Mouse (Mus musculus) small intestine, adult 2 months (tissue): ENCODE measurements at regions not wholly inside any gene's neighbourhood (a gene's known extent, or its start where the extent isn't known, plus 50 kb on each side); places are given as distances from the start of the nearest gene placed in this dataset.

Experiments used
- H3K27ac ChIP-seq: fragments of 200-500 bp; 2 replicates; pipeline ENCODE4 v1.5.1; 2012; ENCODE audit warnings: low read depth, low read length, control low read depth, inconsistent platforms; ENCODE audit not compliant: insufficient read depth
- H3K27me3 ChIP-seq: fragments of 200-500 bp; 2 replicates; pipeline ENCODE4 v1.6.1; 2012; ENCODE audit warnings: mild to moderate bottlenecking, moderate library complexity, low read length, inconsistent platforms; ENCODE audit not compliant: control insufficient read depth, insufficient read depth
- H3K36me3 ChIP-seq: fragments of 200-500 bp; 2 replicates; pipeline ENCODE4 v1.6.1; 2012; ENCODE audit warnings: mild to moderate bottlenecking, low read length, control low read depth, inconsistent platforms; ENCODE audit not compliant: control insufficient read depth, insufficient read depth
- H3K4me1 ChIP-seq: fragments of 200-500 bp; 2 replicates; pipeline ENCODE4 v1.6.1; 2012; ENCODE audit warnings: low read length, inconsistent platforms, mixed read lengths; ENCODE audit not compliant: control insufficient read depth, insufficient read depth, insufficient read length
- H3K4me3 ChIP-seq: fragments of 200-500 bp; 2 replicates; pipeline ENCODE4 v1.5.1; 2012; ENCODE audit warnings: low read depth, mild to moderate bottlenecking, control low read depth, inconsistent platforms, low read length, moderate library complexity
- CTCF ChIP-seq: fragments of 200-500 bp; IDR thresholded peaks from 2 replicates; pipeline ENCODE4 v1.5.1; 2012; ENCODE audit warnings: low read depth, mild to moderate bottlenecking, control low read depth, inconsistent platforms, low read length, moderate library complexity, mixed read lengths; ENCODE audit not compliant: insufficient replicate concordance, insufficient read length; ENCODE audit errors: extremely low read depth
- POLR2A ChIP-seq: fragments of 200-500 bp; IDR thresholded peaks from 2 replicates; pipeline ENCODE4 v1.6.1; 2012; ENCODE audit warnings: low read depth, mild to moderate bottlenecking, control low read depth, inconsistent platforms, low read length, moderate library complexity
- WGBS: fragments of 180-500 bp; shearing (Covaris S2); methylation state at CpG from one replicate; pipeline ENCODE4 v1.1.7; 2018; 5-methylcytosine and 5-hydroxymethylcytosine counted together

GRCm38 (mm10) chr10:111077632-111078031, 67.7 kb upstream of the Zdhhc17 start:
- Histone ChIP-seq H3K27ac (no peak overlapping the region), H3K27me3 (no peaks in the 10 kb centered on the region), H3K4me1 (peaks cover 7% of the 10 kb centered on the region; the same call in 1 of the 2 replicates), H3K4me3 (no peak overlapping the region), H3K36me3 (no peaks in the 10 kb centered on the region)
- TF ChIP-seq POLR2A = no peak
- no peak for TF ChIP-seq CTCF
- WGBS = 89% methylated on average over 4 of the region's 4 CpGs

- no peak overlapping the region for H3K4me3 ChIP-seq
- peaks cover 7% of the 10 kb centered on the region; the same call in 1 of the 2 replicates for H3K4me1 ChIP-seq
- H3K27me3 ChIP-seq = no peaks in the 10 kb centered on the region
- 23% methylated on average over 5 of the region's 5 CpGs for WGBS
- TF ChIP-seq CTCF (no peak), POLR2A (no peak)
- H3K36me3 ChIP-seq = no peaks in the 10 kb centered on the region
- H3K27ac ChIP-seq = peak overlapping the region; percentile 66
Measured at GRCm38 (mm10) chr10:111073851-111074430, 64.0 kb upstream of the Zdhhc17 start.

GRCm38 (mm10) chr10:111073262-111073661, 63.3 kb upstream of the Zdhhc17 start:
- no peak overlapping the region for H3K4me3 ChIP-seq
- H3K27ac ChIP-seq = peak overlapping the region; percentile 53; the same call in 1 of the 2 replicates
- no peak for TF ChIP-seq CTCF
- no peak for TF ChIP-seq POLR2A
- WGBS = 26% methylated on average over 14 of the region's 14 CpGs
- no peaks in the 10 kb centered on the region for H3K27me3 ChIP-seq
- H3K36me3 ChIP-seq = no peaks in the 10 kb centered on the region
- peaks cover 7% of the 10 kb centered on the region; the same call in 1 of the 2 replicates for H3K4me1 ChIP-seq

GRCm38 (mm10) chr10:111072554-111072909, 62.6 kb upstream of the Zdhhc17 start:
- Histone ChIP-seq H3K36me3 (no peaks in the 10 kb centered on the region), H3K4me1 (peaks cover 9% of the 10 kb centered on the region; the same call in 1 of the 2 replicates), H3K27me3 (no peaks in the 10 kb centered on the region), H3K4me3 (no peak overlapping the region), H3K27ac (no peak overlapping the region)
- 78% methylated on average over 2 of the region's 2 CpGs for WGBS
- TF ChIP-seq CTCF (no peak), POLR2A (no peak)

- Histone ChIP-seq H3K4me1 (peaks cover 9% of the 10 kb centered on the region; the same call in 1 of the 2 replicates), H3K4me3 (no peak overlapping the region), H3K27me3 (no peaks in the 10 kb centered on the region), H3K27ac (no peak overlapping the region), H3K36me3 (no peaks in the 10 kb centered on the region)
- WGBS = 54% methylated on average over 11 of the region's 11 CpGs
- TF ChIP-seq POLR2A (no peak), CTCF (no peak)
Measured at GRCm38 (mm10) chr10:111071805-111072553, 62.0 kb upstream of the Zdhhc17 start.

GRCm38 (mm10) chr10:111066146-111066545, 56.2 kb upstream of the Zdhhc17 start:
- TF ChIP-seq CTCF (no peak), POLR2A (no peak)
- no peak overlapping the region for H3K4me3 ChIP-seq
- H3K27ac ChIP-seq = no peak overlapping the region
- no peaks in the 10 kb centered on the region for H3K36me3 ChIP-seq
- H3K4me1 ChIP-seq = peaks cover 2% of the 10 kb centered on the region; the same call in 1 of the 2 replicates
- H3K27me3 ChIP-seq = no peaks in the 10 kb centered on the region
- 86% methylated on average over 11 of the region's 11 CpGs for WGBS

- no peaks in the 10 kb centered on the region for H3K27me3 ChIP-seq
- H3K4me1 ChIP-seq = no peaks in the 10 kb centered on the region; the same call in 1 of the 2 replicates
- 76% methylated on average over 8 of the region's 8 CpGs for WGBS
- no peaks in the 10 kb centered on the region for H3K36me3 ChIP-seq
- no peak overlapping the region for H3K4me3 ChIP-seq
- no peak for TF ChIP-seq POLR2A
- TF ChIP-seq CTCF = no peak
- H3K27ac ChIP-seq = 0 out of 2 replicates have a peak overlapping the region, but pooled peaks have one; percentile 0
Measured at GRCm38 (mm10) chr10:111060626-111061025, 50.7 kb upstream of the Zdhhc17 start.
